Mouse (Mus musculus): Measurements from ENCODE around the gene 3110018I06Rik. TPM values are rescaled to one million over a fixed set of nuclear protein-coding genes. Genes with fewer than 3 reads are reported as not detected.

The 3110018I06Rik gene
- polyA plus RNA-seq, 1 experiment from 2014 or later, result not detected

- Histone ChIP-seq H3K4me2 (ENCODE audit: low read length) (no peak overlapping the region), H3K9ac (replicated peaks; ENCODE audit: low read depth, low read length) (no peak overlapping the region), H3K36me3 (ENCODE audit: control insufficient read depth, insufficient read depth) (no peaks in the 10 kb centered on the region), H3K4me1 (replicated peaks; ENCODE audit: control insufficient read depth, insufficient read depth, low read length) (no peaks in the 10 kb centered on the region), H3K4me3 (replicated peaks; ENCODE audit: low read length) (no peak overlapping the region), H3K27me3 (replicated peaks; ENCODE audit: control insufficient read depth, insufficient read depth, low read length) (no peaks in the 10 kb centered on the region), H3K9me3 (ENCODE audit: control insufficient read depth, low read length) (no peaks in the 10 kb centered on the region), H3K27ac (ENCODE audit: low read length) (no peak overlapping the region)
- no peak for ATAC-seq
- WGBS, result 86% methylated on average over 9 of the region's 9 CpGs
Measured at GRCm38 (mm10) chr12:107509661-107510237, 21.3 kb downstream of the 3110018I06Rik start.

- 87% methylated on average over 11 of the region's 11 CpGs for WGBS
- Histone ChIP-seq H3K27me3 (replicated peaks; ENCODE audit: control insufficient read depth, insufficient read depth, low read length) (no peaks in the 10 kb centered on the region), H3K36me3 (ENCODE audit: control insufficient read depth, insufficient read depth) (no peaks in the 10 kb centered on the region), H3K4me3 (replicated peaks; ENCODE audit: low read length) (no peak overlapping the region), H3K27ac (ENCODE audit: low read length) (no peak overlapping the region), H3K4me1 (replicated peaks; ENCODE audit: control insufficient read depth, insufficient read depth, low read length) (no peaks in the 10 kb centered on the region), H3K4me2 (ENCODE audit: low read length) (no peak overlapping the region), H3K9me3 (ENCODE audit: control insufficient read depth, low read length) (no peaks in the 10 kb centered on the region), H3K9ac (replicated peaks; ENCODE audit: low read depth, low read length) (no peak overlapping the region)
- ATAC-seq, result no peak
Measured at GRCm38 (mm10) chr12:107511112-107511511, 22.7 kb downstream of the 3110018I06Rik start.

GRCm38 (mm10) chr12:107516265-107517217, 28.1 kb downstream of the 3110018I06Rik start:
- no peak overlapping the region for H3K4me3 ChIP-seq (replicated peaks; ENCODE audit: low read length)
- H3K27me3 ChIP-seq (replicated peaks; ENCODE audit: control insufficient read depth, insufficient read depth, low read length), result no peaks in the 10 kb centered on the region
- H3K4me1 ChIP-seq (replicated peaks; ENCODE audit: control insufficient read depth, insufficient read depth, low read length), result no peaks in the 10 kb centered on the region
- H3K9me3 ChIP-seq (ENCODE audit: control insufficient read depth, low read length), result no peaks in the 10 kb centered on the region
- ATAC-seq, result 0 out of 2 replicates have a peak, but pooled peaks have one; percentile 40
- H3K9ac ChIP-seq (replicated peaks; ENCODE audit: low read depth, low read length), result no peak overlapping the region
- H3K36me3 ChIP-seq (ENCODE audit: control insufficient read depth, insufficient read depth), result no peaks in the 10 kb centered on the region
- H3K27ac ChIP-seq (ENCODE audit: low read length), result no peak overlapping the region
- H3K4me2 ChIP-seq (ENCODE audit: low read length), result no peak overlapping the region
- 13% methylated on average over 11 of the region's 11 CpGs for WGBS

GRCm38 (mm10) chr12:107520941-107521340, 32.5 kb downstream of the 3110018I06Rik start:
- H3K27ac ChIP-seq (ENCODE audit: low read length), result no peak overlapping the region
- no peaks in the 10 kb centered on the region for H3K36me3 ChIP-seq (ENCODE audit: control insufficient read depth, insufficient read depth)
- no peaks in the 10 kb centered on the region for H3K4me1 ChIP-seq (replicated peaks; ENCODE audit: control insufficient read depth, insufficient read depth, low read length)
- no peak overlapping the region for H3K9ac ChIP-seq (replicated peaks; ENCODE audit: low read depth, low read length)
- no peak for ATAC-seq
- no peak overlapping the region for H3K4me2 ChIP-seq (ENCODE audit: low read length)
- no peaks in the 10 kb centered on the region for H3K27me3 ChIP-seq (replicated peaks; ENCODE audit: control insufficient read depth, insufficient read depth, low read length)
- H3K9me3 ChIP-seq (ENCODE audit: control insufficient read depth, low read length), result no peaks in the 10 kb centered on the region
- 64% methylated on average over 3 of the region's 3 CpGs for WGBS
- H3K4me3 ChIP-seq (replicated peaks; ENCODE audit: low read length), result no peak overlapping the region

GRCm38 (mm10) chr12:107528346-107528880, 40.0 kb downstream of the 3110018I06Rik start:
- ATAC-seq, result no peak
- Histone ChIP-seq H3K9me3 (ENCODE audit: control insufficient read depth, low read length) (peaks cover 4% of the 10 kb centered on the region), H3K4me1 (replicated peaks; ENCODE audit: control insufficient read depth, insufficient read depth, low read length) (no peaks in the 10 kb centered on the region), H3K9ac (replicated peaks; ENCODE audit: low read depth, low read length) (no peak overlapping the region), H3K27ac (ENCODE audit: low read length) (no peak overlapping the region), H3K27me3 (replicated peaks; ENCODE audit: control insufficient read depth, insufficient read depth, low read length) (no peaks in the 10 kb centered on the region), H3K4me2 (ENCODE audit: low read length) (no peak overlapping the region), H3K4me3 (replicated peaks; ENCODE audit: low read length) (no peak overlapping the region), H3K36me3 (ENCODE audit: control insufficient read depth, insufficient read depth) (no peaks in the 10 kb centered on the region)
- 44% methylated on average over 1 of the region's 1 CpGs for WGBS

GRCm38 (mm10) chr12:107532871-107533270, 44.4 kb downstream of the 3110018I06Rik start:
- H3K4me1 ChIP-seq (replicated peaks; ENCODE audit: control insufficient read depth, insufficient read depth, low read length), result no peaks in the 10 kb centered on the region
- no peaks in the 10 kb centered on the region for H3K36me3 ChIP-seq (ENCODE audit: control insufficient read depth, insufficient read depth)
- no peaks in the 10 kb centered on the region for H3K27me3 ChIP-seq (replicated peaks; ENCODE audit: control insufficient read depth, insufficient read depth, low read length)
- no peak overlapping the region for H3K27ac ChIP-seq (ENCODE audit: low read length)
- no peak for ATAC-seq
- H3K4me3 ChIP-seq (replicated peaks; ENCODE audit: low read length), result no peak overlapping the region
- H3K9me3 ChIP-seq (ENCODE audit: control insufficient read depth, low read length), result peaks cover 4% of the 10 kb centered on the region
- H3K4me2 ChIP-seq (ENCODE audit: low read length), result no peak overlapping the region
- 65% methylated on average over 7 of the region's 7 CpGs for WGBS
- no peak overlapping the region for H3K9ac ChIP-seq (replicated peaks; ENCODE audit: low read depth, low read length)
